Mouse (Mus musculus) skeletal muscle tissue, adult 2 months (tissue): ENCODE data around the gene Dytn.

Source experiments
- DNase-seq: peaks from one replicate; pipeline ENCODE4 v3.0.0-alpha.2; 2012; ENCODE audit warnings: low read depth, low spot score

Dytn gene

DNA sequence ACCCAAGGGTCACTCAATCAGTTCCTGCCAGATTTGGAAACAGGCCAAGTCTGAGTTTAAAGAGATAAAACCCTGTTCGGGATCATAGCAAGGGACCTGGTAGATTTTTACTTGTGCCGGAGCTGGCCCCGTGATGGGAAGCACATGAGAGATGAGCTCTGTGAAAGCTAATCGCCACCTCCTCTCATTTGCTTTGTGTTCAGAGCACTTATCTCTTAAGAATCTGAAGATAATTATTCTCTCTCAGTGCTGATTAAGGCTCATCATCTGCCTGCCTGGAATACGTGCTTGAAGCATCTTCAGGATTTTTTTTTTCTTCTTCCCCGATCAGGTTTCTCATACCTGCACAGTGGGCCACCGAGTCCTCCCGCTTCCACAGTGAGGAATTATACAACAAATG lies 107.6 kb downstream of the Dytn start:
- no peak for DNase-seq

DNA sequence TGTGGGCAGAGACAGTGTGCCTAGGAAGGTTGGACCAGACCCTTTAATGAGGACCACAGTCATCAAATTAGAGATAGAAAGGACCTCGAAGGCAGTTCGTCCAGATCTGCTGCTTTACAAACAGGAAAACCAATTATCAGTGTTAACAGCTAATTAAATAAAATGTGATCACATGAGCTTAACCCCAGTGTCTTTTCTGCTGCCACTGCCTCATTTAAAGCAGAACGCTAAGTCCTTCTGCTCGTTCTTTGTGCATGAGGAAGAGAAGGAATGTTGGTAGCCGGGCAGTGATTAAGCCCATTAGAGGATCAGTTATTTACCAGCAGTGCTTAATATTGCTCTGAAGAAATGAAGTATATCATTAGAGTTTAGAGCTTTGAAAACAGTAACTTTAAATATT lies 109.9 kb downstream of the Dytn start:
- DNase-seq: no peak

DNA sequence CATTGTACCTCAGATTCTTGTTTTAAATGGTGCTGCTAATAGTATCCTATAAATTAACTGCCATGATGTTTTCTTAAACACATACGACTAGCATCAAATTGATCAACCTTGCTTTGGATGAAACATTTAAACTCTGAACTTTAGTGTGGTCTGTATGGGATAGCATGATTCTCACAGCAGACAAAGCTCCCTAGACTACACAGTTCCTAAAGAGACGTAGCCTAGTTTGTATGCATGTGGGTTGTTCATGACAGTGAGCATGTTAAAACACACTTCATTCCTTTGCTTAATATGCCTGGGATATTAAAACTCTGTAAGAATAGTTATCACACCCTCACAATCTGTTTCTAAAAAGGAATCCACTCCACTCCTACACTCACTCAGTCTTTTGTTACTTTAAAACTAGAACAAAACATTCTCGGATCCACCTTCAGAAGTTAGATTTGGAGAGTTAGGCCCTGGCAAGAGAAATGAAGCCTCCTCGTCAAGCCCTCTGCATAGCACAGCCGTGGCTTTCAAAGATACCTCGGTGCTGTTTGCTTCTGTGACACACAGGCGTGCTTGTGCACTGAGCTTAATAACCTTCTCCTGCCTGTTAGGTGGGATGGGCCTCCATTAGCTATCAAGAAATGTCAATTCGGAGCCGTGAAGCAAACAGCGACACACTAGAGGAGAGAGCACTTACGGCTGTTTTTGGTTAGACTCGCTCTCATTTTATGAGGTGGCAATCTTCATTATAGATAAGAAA lies 112.7 kb downstream of the Dytn start:
- no peak for DNase-seq

DNA sequence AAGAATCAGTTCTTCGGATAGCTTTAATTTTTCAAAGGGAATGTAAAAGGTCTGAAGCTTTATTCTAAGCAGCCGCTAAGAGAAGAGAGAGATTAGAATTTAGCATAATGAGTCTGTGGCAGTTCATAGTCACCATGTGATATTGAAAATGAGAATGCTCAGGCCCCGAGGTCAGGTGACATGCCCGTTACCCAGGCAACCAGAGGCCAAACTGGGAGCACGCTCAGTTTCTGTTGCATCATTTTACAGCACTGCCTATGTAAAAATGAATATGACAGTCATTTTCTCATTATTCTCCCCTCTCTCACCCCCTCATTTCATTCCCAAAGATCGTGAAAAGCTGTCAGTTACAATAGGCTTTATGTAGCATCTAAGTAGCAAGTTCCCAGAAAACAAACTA lies 113.3 kb downstream of the Dytn start:
- DNase-seq: no peak
